Mouse (Mus musculus) stomach, postnatal 0 days (tissue): Measurements from ENCODE around the gene Slc15a2. TPM values are rescaled to one million over a fixed set of nuclear protein-coding genes. Genes with fewer than 3 reads are reported as not detected.

ENCODE experiments used
- ATAC-seq: fragments of 200-750 bp; cut with Nextera tagmentation; 2 replicates; pipeline ENCODE4 v1.8.0; 2017; ENCODE audit not compliant: low FRiP score, low TSS enrichment
- DNase-seq: peaks from one replicate; pipeline ENCODE4 v3.0.0-alpha.2; 2016; ENCODE audit warnings: low spot score
- H3K27ac ChIP-seq: fragments of 300-500 bp; sonication (generic); replicated peaks from 2 replicates; pipeline ENCODE4 v1.5.1; 2014; ENCODE audit warnings: mild to moderate bottlenecking, control low read depth
- H3K27me3 ChIP-seq: fragments of 300-500 bp; sonication (generic); 2 replicates; pipeline ENCODE4 v1.6.1; 2014; ENCODE audit warnings: low read length; ENCODE audit not compliant: control insufficient read depth, insufficient read depth
- H3K36me3 ChIP-seq: fragments of 300-500 bp; sonication (generic); 2 replicates; pipeline ENCODE4 v1.6.1; 2014; ENCODE audit warnings: low read length, mixed read lengths; ENCODE audit not compliant: control insufficient read depth, insufficient read depth
- H3K4me1 ChIP-seq: fragments of 300-500 bp; sonication (generic); replicated peaks from 2 replicates; pipeline ENCODE4 v1.6.1; 2014; ENCODE audit warnings: antibody characterized with exemption; ENCODE audit not compliant: control insufficient read depth, insufficient read depth
- H3K4me2 ChIP-seq: fragments of 300-500 bp; sonication (generic); replicated peaks from 2 replicates; pipeline ENCODE4 v1.6.1; 2014; ENCODE audit warnings: low read depth, mild to moderate bottlenecking, control low read depth, moderate library complexity
- H3K4me3 ChIP-seq: fragments of 300-500 bp; sonication (generic); 2 replicates; pipeline ENCODE4 v1.5.1; 2014; ENCODE audit warnings: low read depth, low read length, control low read depth
- H3K9ac ChIP-seq: fragments of 300-500 bp; sonication (generic); 2 replicates; pipeline ENCODE4 v1.6.1; 2014; ENCODE audit warnings: mild to moderate bottlenecking, low read length, control low read depth, mixed read lengths
- H3K9me3 ChIP-seq: fragments of 300-500 bp; sonication (generic); 2 replicates; pipeline ENCODE4 v1.6.1; 2016; ENCODE audit warnings: low read length; ENCODE audit not compliant: control insufficient read depth
- CTCF ChIP-seq: IDR thresholded peaks from 2 replicates; pipeline ENCODE4 v1.5.1; 2016; ENCODE audit warnings: antibody characterized with exemption, low read depth, mild to moderate bottlenecking, moderate library complexity
- EP300 ChIP-seq: optimal IDR thresholded peaks from 2 replicates; pipeline ENCODE3; 2016; ENCODE audit warnings: antibody characterized with exemption
- WGBS: fragments of 180-500 bp; shearing (Covaris S2); extraction: QIAGEN DNeasy Blood & Tissue Kit; methylation state at CpG from one replicate; pipeline ENCODE4 v1.1.7; 2014; 5-methylcytosine and 5-hydroxymethylcytosine counted together
- microRNA-seq: library from miRNA; unstranded; fragments of <30 nt; microRNA quantifications from one replicate; pipeline ENCODE4, GENCODE M21; 2016
- polyA plus RNA-seq: library from polyadenylated mRNA; unstranded; fragments of >200 nt; fragmentation: Nextera tagmentation; extraction: Ambion mirVana; gene quantifications from 2 replicates; pipeline ENCODE4 v1.2.1, GENCODE M21; 2015

The Slc15a2 gene
- polyA plus RNA-seq, 1 experiment from 2014 or later = 2.4 TPM

DNA sequence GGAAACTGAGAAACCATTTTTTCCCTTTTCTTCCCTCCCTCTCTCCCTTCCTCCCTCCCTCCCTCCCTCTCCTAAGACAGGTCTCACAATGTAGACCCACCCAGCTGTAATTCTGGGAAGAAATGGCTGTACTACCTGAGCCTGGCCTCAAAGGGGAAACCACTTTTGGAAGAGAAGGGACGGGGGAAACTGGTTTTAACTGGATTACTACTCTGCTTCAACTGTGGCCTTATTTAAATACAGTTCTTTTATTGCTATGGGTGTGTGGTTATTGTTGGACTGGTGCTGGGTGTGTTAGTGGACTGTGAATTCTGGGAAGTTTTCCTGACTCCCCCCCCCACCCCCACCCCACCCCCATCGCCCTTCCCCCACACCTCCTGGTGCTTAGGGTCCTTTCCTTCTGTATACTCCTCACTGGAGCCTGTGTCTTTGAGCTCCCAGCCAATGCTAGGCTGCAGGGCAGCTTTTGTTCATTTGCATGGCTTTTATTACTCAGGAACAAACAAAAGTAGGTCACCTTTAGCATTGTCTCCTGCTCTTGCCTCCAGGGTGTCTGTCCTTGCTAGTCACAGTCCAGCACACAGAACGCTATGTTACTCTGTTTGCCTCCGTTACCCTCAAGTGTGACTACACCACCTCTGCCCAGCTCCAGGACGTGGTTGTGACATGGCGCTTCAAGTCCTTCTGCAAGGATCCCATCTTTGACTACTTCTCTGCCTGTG, 76.9 kb downstream of the Slc15a2 start:
- ATAC-seq (peak; percentile 53; the same call in 1 of the 2 replicates), DNase-seq (no peak)
- Histone ChIP-seq H3K4me1 (no peaks in the 10 kb centered on the region), H3K9me3 (no peaks in the 10 kb centered on the region), H3K4me2 (no peak overlapping the region), H3K36me3 (no peaks in the 10 kb centered on the region), H3K27ac (no peak overlapping the region), H3K27me3 (no peaks in the 10 kb centered on the region; the same call in 1 of the 2 replicates), H3K9ac (no peak overlapping the region), H3K4me3 (no peak overlapping the region)
- no peak for TF ChIP-seq EP300
- 59% methylated on average over 6 of the region's 6 CpGs for WGBS

DNA sequence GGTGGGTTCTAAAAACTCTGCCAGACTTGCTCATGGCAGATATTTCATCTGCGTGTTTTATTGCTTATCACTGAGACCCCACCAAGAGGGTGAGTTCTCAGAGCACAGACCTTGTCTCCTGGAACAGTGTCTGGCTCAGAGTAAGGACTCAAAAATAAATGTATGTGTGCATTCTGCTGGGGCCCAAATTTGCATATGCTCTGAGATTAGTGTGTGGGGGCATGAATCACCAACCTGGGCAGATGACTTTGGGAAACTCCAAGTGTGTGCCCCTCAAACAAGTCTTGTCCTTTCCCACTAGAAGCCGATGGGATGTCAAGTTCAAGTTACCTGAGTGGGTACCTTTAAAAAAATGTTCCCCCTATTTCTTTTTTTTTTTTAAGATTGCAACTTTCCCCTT, 84.3 kb downstream of the Slc15a2 start:
- Histone ChIP-seq H3K27me3 (no peaks in the 10 kb centered on the region; the same call in 1 of the 2 replicates), H3K36me3 (no peaks in the 10 kb centered on the region), H3K4me2 (no peak overlapping the region), H3K4me1 (no peaks in the 10 kb centered on the region), H3K9ac (no peak overlapping the region), H3K9me3 (no peaks in the 10 kb centered on the region), H3K4me3 (no peak overlapping the region), H3K27ac (no peak overlapping the region)
- WGBS = 77% methylated on average over 2 of the region's 2 CpGs
- TF ChIP-seq EP300 (no peak), CTCF (no peak)
- DNase-seq (no peak), ATAC-seq (no peak)

Small RNA genes within 50 kb of the gene (microRNA-seq; reads per million reads assigned to microRNA genes)
- not detected for gene Gm22617

Other genes with a start within 250 kb of the Slc15a2 start
- gene Casr, start 222.8 kb downstream of the Slc15a2 start, polyA plus RNA-seq = 0.10 TPM in 2 replicates
- gene Cd86, start 118.9 kb downstream of the Slc15a2 start, polyA plus RNA-seq = 1.5 and 2.0 TPM in 2 replicates
- gene Ildr1, start 91.0 kb downstream of the Slc15a2 start, polyA plus RNA-seq = 2.5 TPM in 2 replicates
- 10.0 and 11.5 TPM in 2 replicates for gene Iqcb1, start 43.4 kb upstream of the Slc15a2 start, polyA plus RNA-seq
- gene Eaf2, start 90.0 kb upstream of the Slc15a2 start, polyA plus RNA-seq = 3.1 and 4.7 TPM in 2 replicates
- 88.5 and 100 TPM in 2 replicates for gene Golgb1, start 90.2 kb upstream of the Slc15a2 start, polyA plus RNA-seq
- 3.0 and 3.7 TPM in 2 replicates for gene Hcls1, start 150.0 kb upstream of the Slc15a2 start, polyA plus RNA-seq
- 0.07 TPM in 1 of 2 replicates, not detected in the other for gene Fbxo40, start 205.5 kb upstream of the Slc15a2 start, polyA plus RNA-seq
- gene Polq, start 226.8 kb upstream of the Slc15a2 start, polyA plus RNA-seq = 0.87 and 1.1 TPM in 2 replicates